Mouse (Mus musculus): ENCODE measurements around the gene Slc34a2. TPM values are rescaled to one million over a fixed set of nuclear protein-coding genes. Genes with fewer than 3 reads are reported as not detected.

The Slc34a2 gene
- polyA plus RNA-seq, 1 experiment = 42.3 TPM

- Histone ChIP-seq H3K36me3 (ENCODE audit: control insufficient read depth, insufficient read depth, low read length) (no peaks in the 10 kb centered on the region), H3K27ac (ENCODE audit: control insufficient read depth, insufficient read depth, low read depth, low read length) (no peak overlapping the region), H3K4me1 (ENCODE audit: control insufficient read depth, insufficient read depth, low read length) (peaks cover 15% of the 10 kb centered on the region), H3K4me3 (ENCODE audit: control insufficient read depth, low read depth, low read length) (no peak overlapping the region), H3K27me3 (ENCODE audit: control insufficient read depth, insufficient read depth, low read length) (no peaks in the 10 kb centered on the region)
- TF ChIP-seq CTCF (IDR thresholded peaks at IDR 0.05; ENCODE audit: control insufficient read depth, insufficient read depth, insufficient replicate concordance, low read depth, low read length) = no peak
- TF ChIP-seq POLR2A (IDR thresholded peaks at IDR 0.05; ENCODE audit: control insufficient read depth, low read depth, low read length) = no peak
Measured at GRCm38 (mm10) chr5:53053246-53053645, 15.4 kb downstream of the Slc34a2 start.

GRCm38 (mm10) chr5:53061532-53062130 lies 23.8 kb downstream of the Slc34a2 start:
- no peaks in the 10 kb centered on the region; the same call in 1 of the 2 replicates for H3K36me3 ChIP-seq (ENCODE audit: control insufficient read depth, insufficient read depth, low read length)
- no peak for TF ChIP-seq POLR2A (IDR thresholded peaks at IDR 0.05; ENCODE audit: control insufficient read depth, low read depth, low read length)
- no peak for TF ChIP-seq CTCF (IDR thresholded peaks at IDR 0.05; ENCODE audit: control insufficient read depth, insufficient read depth, insufficient replicate concordance, low read depth, low read length)
- no peak overlapping the region for H3K4me3 ChIP-seq (ENCODE audit: control insufficient read depth, low read depth, low read length)
- H3K27ac ChIP-seq (ENCODE audit: control insufficient read depth, insufficient read depth, low read depth, low read length) = no peak overlapping the region
- no peaks in the 10 kb centered on the region for H3K4me1 ChIP-seq (ENCODE audit: control insufficient read depth, insufficient read depth, low read length)
- H3K27me3 ChIP-seq (ENCODE audit: control insufficient read depth, insufficient read depth, low read length) = no peaks in the 10 kb centered on the region

GRCm38 (mm10) chr5:53074553-53074952 lies 36.7 kb downstream of the Slc34a2 start:
- Histone ChIP-seq H3K27ac (ENCODE audit: control insufficient read depth, insufficient read depth, low read depth, low read length) (no peak overlapping the region), H3K27me3 (ENCODE audit: control insufficient read depth, insufficient read depth, low read length) (no peaks in the 10 kb centered on the region), H3K4me3 (ENCODE audit: control insufficient read depth, low read depth, low read length) (no peak overlapping the region), H3K36me3 (ENCODE audit: control insufficient read depth, insufficient read depth, low read length) (no peaks in the 10 kb centered on the region), H3K4me1 (ENCODE audit: control insufficient read depth, insufficient read depth, low read length) (no peaks in the 10 kb centered on the region)
- TF ChIP-seq CTCF (IDR thresholded peaks at IDR 0.05; ENCODE audit: control insufficient read depth, insufficient read depth, insufficient replicate concordance, low read depth, low read length) (no peak), POLR2A (IDR thresholded peaks at IDR 0.05; ENCODE audit: control insufficient read depth, low read depth, low read length) (no peak)

GRCm38 (mm10) chr5:53078453-53078852 lies 40.6 kb downstream of the Slc34a2 start:
- H3K27ac ChIP-seq (ENCODE audit: control insufficient read depth, insufficient read depth, low read depth, low read length) = no peak overlapping the region
- TF ChIP-seq CTCF (IDR thresholded peaks at IDR 0.05; ENCODE audit: control insufficient read depth, insufficient read depth, insufficient replicate concordance, low read depth, low read length) (no peak), POLR2A (IDR thresholded peaks at IDR 0.05; ENCODE audit: control insufficient read depth, low read depth, low read length) (no peak)
- H3K27me3 ChIP-seq (ENCODE audit: control insufficient read depth, insufficient read depth, low read length) = no peaks in the 10 kb centered on the region
- no peaks in the 10 kb centered on the region for H3K4me1 ChIP-seq (ENCODE audit: control insufficient read depth, insufficient read depth, low read length)
- H3K4me3 ChIP-seq (ENCODE audit: control insufficient read depth, low read depth, low read length) = no peak overlapping the region
- H3K36me3 ChIP-seq (ENCODE audit: control insufficient read depth, insufficient read depth, low read length) = no peaks in the 10 kb centered on the region

- Histone ChIP-seq H3K36me3 (ENCODE audit: control insufficient read depth, insufficient read depth, low read length) (no peaks in the 10 kb centered on the region), H3K27me3 (ENCODE audit: control insufficient read depth, insufficient read depth, low read length) (no peaks in the 10 kb centered on the region), H3K4me3 (ENCODE audit: control insufficient read depth, low read depth, low read length) (no peak overlapping the region), H3K27ac (ENCODE audit: control insufficient read depth, insufficient read depth, low read depth, low read length) (no peak overlapping the region), H3K4me1 (ENCODE audit: control insufficient read depth, insufficient read depth, low read length) (no peaks in the 10 kb centered on the region)
- TF ChIP-seq POLR2A (IDR thresholded peaks at IDR 0.05; ENCODE audit: control insufficient read depth, low read depth, low read length) = no peak
- no peak for TF ChIP-seq CTCF (IDR thresholded peaks at IDR 0.05; ENCODE audit: control insufficient read depth, insufficient read depth, insufficient replicate concordance, low read depth, low read length)
Measured at GRCm38 (mm10) chr5:53087452-53087851, 49.6 kb downstream of the Slc34a2 start.

GRCm38 (mm10) chr5:53091331-53091730 lies 53.5 kb downstream of the Slc34a2 start:
- Histone ChIP-seq H3K36me3 (ENCODE audit: control insufficient read depth, insufficient read depth, low read length) (no peaks in the 10 kb centered on the region), H3K4me1 (ENCODE audit: control insufficient read depth, insufficient read depth, low read length) (no peaks in the 10 kb centered on the region), H3K27ac (ENCODE audit: control insufficient read depth, insufficient read depth, low read depth, low read length) (no peak overlapping the region), H3K4me3 (ENCODE audit: control insufficient read depth, low read depth, low read length) (no peak overlapping the region), H3K27me3 (ENCODE audit: control insufficient read depth, insufficient read depth, low read length) (no peaks in the 10 kb centered on the region)
- TF ChIP-seq CTCF (IDR thresholded peaks at IDR 0.05; ENCODE audit: control insufficient read depth, insufficient read depth, insufficient replicate concordance, low read depth, low read length) = no peak
- TF ChIP-seq POLR2A (IDR thresholded peaks at IDR 0.05; ENCODE audit: control insufficient read depth, low read depth, low read length) = no peak

GRCm38 (mm10) chr5:53101848-53102473 lies 64.1 kb downstream of the Slc34a2 start:
- Histone ChIP-seq H3K4me1 (ENCODE audit: control insufficient read depth, insufficient read depth, low read length) (no peaks in the 10 kb centered on the region), H3K36me3 (ENCODE audit: control insufficient read depth, insufficient read depth, low read length) (no peaks in the 10 kb centered on the region), H3K27ac (ENCODE audit: control insufficient read depth, insufficient read depth, low read depth, low read length) (no peak overlapping the region), H3K27me3 (ENCODE audit: control insufficient read depth, insufficient read depth, low read length) (no peaks in the 10 kb centered on the region), H3K4me3 (ENCODE audit: control insufficient read depth, low read depth, low read length) (no peak overlapping the region)
- TF ChIP-seq CTCF (IDR thresholded peaks at IDR 0.05; ENCODE audit: control insufficient read depth, insufficient read depth, insufficient replicate concordance, low read depth, low read length) = no peak
- no peak for TF ChIP-seq POLR2A (IDR thresholded peaks at IDR 0.05; ENCODE audit: control insufficient read depth, low read depth, low read length)

All from testis, adult 2 months (tissue).